Mouse (Mus musculus) heart, embryonic 16.5 days (tissue): Measurements from ENCODE around the gene Zc2hc1c. TPM values are rescaled to one million over a fixed set of nuclear protein-coding genes. Genes with fewer than 3 reads are reported as not detected.

ENCODE experiments used
- ATAC-seq: fragments of 200-750 bp; cut with Nextera tagmentation; replicated peaks from 2 replicates; pipeline ENCODE4 v1.8.0; 2017; ENCODE audit warnings: moderate number of reproducible peaks; ENCODE audit not compliant: insufficient read depth, low FRiP score; ENCODE audit errors: extremely low read depth
- H3K27ac ChIP-seq: fragments of 300-500 bp; sonication (generic); 2 replicates; pipeline ENCODE4 v1.5.1; 2014; ENCODE audit warnings: mild to moderate bottlenecking, low read length, control low read depth, moderate library complexity
- H3K27me3 ChIP-seq: fragments of 300-500 bp; sonication (generic); 2 replicates; pipeline ENCODE4 v1.6.1; 2014; ENCODE audit warnings: low read length, mixed read lengths; ENCODE audit not compliant: control insufficient read depth, insufficient read depth
- H3K36me3 ChIP-seq: fragments of 300-500 bp; sonication (generic); 2 replicates; pipeline ENCODE4 v1.6.1; 2014; ENCODE audit not compliant: control insufficient read depth, insufficient read depth
- H3K4me1 ChIP-seq: fragments of 300-500 bp; sonication (generic); 2 replicates; pipeline ENCODE4 v1.6.1; 2014; ENCODE audit warnings: low read length, mixed read lengths; ENCODE audit not compliant: control insufficient read depth, insufficient read depth
- H3K4me2 ChIP-seq: fragments of 300-500 bp; sonication (generic); 2 replicates; pipeline ENCODE4 v1.6.1; 2014; ENCODE audit warnings: low read depth, mild to moderate bottlenecking, control low read depth, low read length
- H3K4me3 ChIP-seq: fragments of 300-500 bp; sonication (generic); 2 replicates; pipeline ENCODE4 v1.5.1; 2014; ENCODE audit warnings: mild to moderate bottlenecking, control low read depth, low read length
- H3K9ac ChIP-seq: fragments of 300-500 bp; sonication (generic); 2 replicates; pipeline ENCODE4 v1.6.1; 2014; ENCODE audit warnings: low read length, control low read depth
- H3K9me3 ChIP-seq: fragments of 300-500 bp; sonication (generic); replicated peaks from 2 replicates; pipeline ENCODE4 v1.6.1; 2016; ENCODE audit warnings: low read length; ENCODE audit not compliant: control insufficient read depth
- WGBS: fragments of 180-500 bp; shearing (Covaris S2); extraction: QIAGEN DNeasy Blood & Tissue Kit; methylation state at CpG from one replicate; pipeline ENCODE4 v1.1.7; 2014; 5-methylcytosine and 5-hydroxymethylcytosine counted together
- polyA plus RNA-seq: library from polyadenylated mRNA; unstranded; fragments of >200 nt; fragmentation: Nextera tagmentation; extraction: Ambion mirVana; gene quantifications from 2 replicates; pipeline ENCODE4 v1.2.1, GENCODE M21; 2015

The Zc2hc1c gene
- polyA plus RNA-seq, 1 experiment from 2014 or later, result 2.2 TPM

- Histone ChIP-seq H3K9me3 (peaks cover 3% of the 10 kb centered on the region), H3K27ac (peak overlapping the region; percentile 68)
- WGBS, result 54% methylated on average over 3 of the region's 3 CpGs
Observed at GRCm38 (mm10) chr12:85269821-85270220, 18.6 kb upstream of the Zc2hc1c start.

GRCm38 (mm10) chr12:85270319-85270718 is 18.1 kb upstream of the Zc2hc1c start, which contains the start of gene Mlh3:
TSS of gene Mlh3 (minus strand) at chr12:85270599.
- Histone ChIP-seq H3K4me3 (peak within 1 kb of the TSS; percentile 79), H3K36me3 (peaks cover 10% of the 10 kb centered on the region), H3K9ac (peak within 1 kb of the TSS; percentile 84), H3K9me3 (peaks cover 3% of the 10 kb centered on the region), H3K27me3 (no peaks in the 10 kb centered on the region), H3K4me1 (peaks cover 4% of the 10 kb centered on the region; the same call in 1 of the 2 replicates), H3K27ac (peak within 1 kb of the TSS; percentile 68), H3K4me2 (peak within 1 kb of the TSS; percentile 77)
- under 1% methylated on average over 35 of the region's 35 CpGs for WGBS
- ATAC-seq, result peak; percentile 82

More at GRCm38 (mm10) chr12:85269821-85270220, 18.6 kb upstream of the Zc2hc1c start:
- Histone ChIP-seq H3K4me2 (peak overlapping the region; percentile 77), H3K4me1 (peaks cover 8% of the 10 kb centered on the region), H3K36me3 (peaks cover 7% of the 10 kb centered on the region), H3K4me3 (peak overlapping the region; percentile 79), H3K9ac (peak overlapping the region; percentile 84), H3K27me3 (no peaks in the 10 kb centered on the region)
- no peak for ATAC-seq

DNA sequence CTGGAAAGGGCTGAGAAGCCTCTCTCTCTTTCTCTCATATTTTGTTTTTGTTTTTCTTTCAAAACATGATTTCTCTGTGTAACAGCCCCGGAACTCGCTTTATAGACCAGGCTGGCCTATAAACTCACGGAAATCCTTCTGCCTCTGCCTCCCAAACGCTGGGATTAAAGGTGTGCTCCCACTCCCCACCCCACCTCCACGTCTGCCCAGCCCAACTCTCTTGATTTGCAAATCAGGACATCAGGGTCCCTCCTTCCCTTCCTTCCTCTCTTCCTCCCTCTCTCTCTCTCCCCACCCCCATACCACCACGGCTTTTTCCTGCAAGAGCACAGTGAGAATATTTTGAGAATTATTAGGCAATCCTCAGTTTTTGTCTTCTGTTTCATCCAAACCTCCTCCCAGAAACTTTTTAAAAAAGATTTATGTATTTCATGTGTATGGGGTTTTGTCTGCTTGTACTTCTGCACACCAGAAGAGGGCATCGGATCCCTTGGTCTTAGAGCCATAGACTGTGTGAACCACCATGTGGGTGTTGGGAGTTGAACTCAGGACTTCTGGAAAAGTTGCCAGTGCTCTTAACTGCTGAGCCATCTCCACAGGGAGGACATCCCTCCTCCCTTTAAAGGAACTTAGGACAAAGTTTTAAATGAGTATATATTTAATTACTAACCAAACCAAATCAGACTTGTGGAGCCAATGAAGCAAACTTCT is 17.1 kb upstream of the Zc2hc1c start:
- Histone ChIP-seq H3K9me3 (peaks cover 3% of the 10 kb centered on the region), H3K4me3 (no peak overlapping the region), H3K27me3 (no peaks in the 10 kb centered on the region), H3K4me1 (peaks cover 4% of the 10 kb centered on the region; the same call in 1 of the 2 replicates), H3K9ac (no peak overlapping the region), H3K36me3 (peaks cover 10% of the 10 kb centered on the region), H3K27ac (no peak overlapping the region), H3K4me2 (no peak overlapping the region)
- WGBS, result 62% methylated on average over 7 of the region's 7 CpGs
- ATAC-seq, result no peak

DNA sequence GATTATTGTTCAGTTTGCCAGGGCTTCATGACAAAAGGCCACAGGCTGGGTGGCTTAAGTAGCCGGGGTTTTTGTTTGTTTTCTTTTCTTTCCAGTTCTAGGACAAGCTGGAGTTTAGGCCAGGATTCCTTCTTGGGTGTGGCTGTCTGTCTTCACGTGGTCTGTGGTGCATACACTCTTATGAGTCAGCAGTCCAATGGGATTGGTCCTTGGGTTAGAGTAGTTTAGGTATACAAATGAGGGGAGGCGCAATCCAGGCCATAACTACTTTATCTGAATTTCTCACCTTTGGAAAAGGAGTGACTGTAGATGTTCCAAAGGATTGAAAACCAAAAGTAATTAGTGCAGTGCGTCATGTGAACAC is 16.6 kb upstream of the Zc2hc1c start:
- WGBS, result 59% methylated on average over 4 of the region's 4 CpGs
- no peak overlapping the region for H3K27ac ChIP-seq
- H3K36me3 ChIP-seq, result peaks cover 10% of the 10 kb centered on the region
- no peaks in the 10 kb centered on the region for H3K27me3 ChIP-seq
- ATAC-seq, result no peak
- H3K4me1 ChIP-seq, result peaks cover 4% of the 10 kb centered on the region; the same call in 1 of the 2 replicates
- H3K9ac ChIP-seq, result no peak overlapping the region
- H3K4me3 ChIP-seq, result no peak overlapping the region
- peaks cover 3% of the 10 kb centered on the region for H3K9me3 ChIP-seq
- no peak overlapping the region for H3K4me2 ChIP-seq

GRCm38 (mm10) chr12:85273508-85273907 is 14.9 kb upstream of the Zc2hc1c start:
- H3K27ac ChIP-seq, result no peak overlapping the region
- H3K4me2 ChIP-seq, result no peak overlapping the region
- H3K9ac ChIP-seq, result no peak overlapping the region
- H3K9me3 ChIP-seq, result peaks cover 3% of the 10 kb centered on the region
- peaks cover 4% of the 10 kb centered on the region; the same call in 1 of the 2 replicates for H3K4me1 ChIP-seq
- H3K4me3 ChIP-seq, result no peak overlapping the region
- H3K27me3 ChIP-seq, result no peaks in the 10 kb centered on the region
- WGBS, result 50% methylated on average over 10 of the region's 10 CpGs
- H3K36me3 ChIP-seq, result peaks cover 7% of the 10 kb centered on the region
- ATAC-seq, result no peak

DNA sequence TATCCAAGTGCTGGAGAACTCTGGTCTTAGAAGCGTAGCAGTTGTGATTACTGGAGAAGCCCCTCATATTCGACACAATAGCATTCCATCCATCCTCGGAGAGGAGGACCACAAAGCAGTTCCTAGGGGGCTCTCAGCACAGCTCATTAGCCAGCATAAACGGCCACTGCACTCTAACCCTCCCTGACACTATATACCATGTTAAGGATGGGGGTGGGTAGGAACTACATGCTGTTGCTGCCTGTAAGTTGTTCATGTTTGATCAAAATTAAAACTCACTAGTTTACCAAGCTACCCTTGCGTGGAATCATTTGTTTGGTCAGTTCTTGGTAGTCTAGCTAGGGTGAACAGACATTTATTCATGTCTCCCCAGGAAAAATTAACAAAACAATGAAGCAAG is 12.1 kb upstream of the Zc2hc1c start:
- no peak overlapping the region for H3K4me3 ChIP-seq
- no peak overlapping the region for H3K4me2 ChIP-seq
- peaks cover 7% of the 10 kb centered on the region for H3K36me3 ChIP-seq
- H3K4me1 ChIP-seq, result peaks cover 3% of the 10 kb centered on the region
- H3K27ac ChIP-seq, result no peak overlapping the region
- 81% methylated on average over 5 of the region's 5 CpGs for WGBS
- H3K27me3 ChIP-seq, result no peaks in the 10 kb centered on the region
- H3K9me3 ChIP-seq, result peaks cover 3% of the 10 kb centered on the region
- H3K9ac ChIP-seq, result no peak overlapping the region
- no peak for ATAC-seq

- ATAC-seq, result no peak
- no peak overlapping the region for H3K4me2 ChIP-seq
- peaks cover 3% of the 10 kb centered on the region for H3K4me1 ChIP-seq
- peaks cover 7% of the 10 kb centered on the region for H3K36me3 ChIP-seq
- H3K9me3 ChIP-seq, result peaks cover 3% of the 10 kb centered on the region
- no peak overlapping the region for H3K4me3 ChIP-seq
- H3K27me3 ChIP-seq, result no peaks in the 10 kb centered on the region
- H3K27ac ChIP-seq, result no peak overlapping the region
- no peak overlapping the region for H3K9ac ChIP-seq
- 92% methylated on average over 10 of the region's 10 CpGs for WGBS
Observed at GRCm38 (mm10) chr12:85278919-85279318, 9.5 kb upstream of the Zc2hc1c start.

DNA sequence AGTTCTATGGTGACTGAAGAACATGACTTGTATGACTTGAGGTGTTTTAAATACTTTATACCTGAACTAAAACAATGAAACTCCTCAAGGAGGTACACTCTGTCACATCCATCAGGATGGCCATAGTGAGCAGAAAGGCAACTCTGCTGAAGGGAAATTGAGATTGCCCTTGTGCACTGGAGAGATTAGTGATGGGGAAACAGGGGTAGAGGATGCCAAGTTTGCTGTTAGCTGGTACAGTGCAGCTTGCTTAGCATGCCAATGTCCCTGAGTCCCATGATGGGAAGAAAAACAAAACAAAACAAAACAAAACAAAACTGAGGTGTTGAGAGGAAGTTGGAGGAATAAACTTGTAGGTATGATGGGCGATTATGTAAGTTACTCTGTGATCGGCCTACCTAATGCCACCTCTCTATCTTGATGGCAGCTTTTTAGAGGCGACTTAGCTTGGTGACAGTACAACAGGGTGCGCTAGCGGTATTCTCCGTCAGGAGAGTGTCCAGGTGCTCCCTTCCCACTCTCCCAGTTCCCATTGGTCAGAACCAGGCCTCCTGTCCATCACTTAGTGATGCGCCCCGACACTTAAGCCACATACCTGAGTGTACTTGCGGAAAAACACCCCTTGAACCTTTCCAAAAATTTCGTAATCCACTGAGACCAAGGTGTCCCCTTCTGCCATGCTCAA is 8.9 kb upstream of the Zc2hc1c start:
- Histone ChIP-seq H3K4me2 (peak overlapping the region; percentile 75), H3K27ac (peak overlapping the region; percentile 76), H3K36me3 (peaks cover 6% of the 10 kb centered on the region), H3K27me3 (no peaks in the 10 kb centered on the region), H3K9me3 (peaks cover 2% of the 10 kb centered on the region), H3K4me3 (peak overlapping the region; percentile 74), H3K4me1 (peaks cover 3% of the 10 kb centered on the region), H3K9ac (peak overlapping the region; percentile 88)
- peak; percentile 39; the same call in 1 of the 2 replicates for ATAC-seq
- 4% methylated on average over 10 of the region's 10 CpGs for WGBS
